Mouse (Mus musculus) adrenal gland, adult 10 weeks (tissue): Measurements from ENCODE around the gene Olfr1288. TPM values are rescaled to one million over a fixed set of nuclear protein-coding genes. Genes with fewer than 3 reads are reported as not detected.

Experiments used
- polyA plus RNA-seq: library from polyadenylated mRNA; stranded (reverse); fragments of 350-450 nt; fragmentation: Illumina TruSeq; extraction: RNeasy Lipid Tissue Mini Kit (QIAGEN cat#74804); gene quantifications from one replicate; pipeline ENCODE4 v1.2.3, GENCODE M21; 2014; ENCODE audit warnings: low read depth, low replicate concordance

Gene Olfr1288
- polyA plus RNA-seq: not detected

GRCm38 (mm10) chr2:111473801-111474200 is at the start of gene Olfr1288:
Gene Olfr1288, plus strand, starts transcription at chr2:111474101.

DNA sequence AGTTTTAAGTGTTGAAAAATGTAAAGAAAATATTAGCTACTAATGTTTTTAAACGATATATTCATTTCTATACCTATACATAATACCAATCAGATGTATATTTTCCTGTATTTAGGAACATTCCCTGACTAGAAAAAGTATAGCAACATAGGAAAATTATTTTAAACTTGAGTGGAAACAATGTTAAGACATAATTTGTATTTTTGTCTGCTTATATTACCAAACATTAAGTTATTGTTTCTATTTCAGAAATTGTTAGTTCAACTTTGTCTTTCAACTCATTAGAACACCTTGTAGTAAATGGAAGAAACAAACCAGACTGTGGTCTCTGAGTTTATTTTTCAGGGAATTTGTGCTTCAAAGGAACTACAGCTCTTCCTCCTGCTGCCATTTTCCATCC is 25.1 kb upstream of the Olfr1288 start, which contains the start of gene Olfr1287:
Gene Olfr1287 (plus strand): TSS at position 301 of the 400 bp plus-strand sequence.

GRCm38 (mm10) chr2:111480519-111480918 is 6.6 kb downstream of the Olfr1288 start, which contains the start of gene Olfr1289:
Gene Olfr1289, plus strand, starts transcription at chr2:111480819.

DNA sequence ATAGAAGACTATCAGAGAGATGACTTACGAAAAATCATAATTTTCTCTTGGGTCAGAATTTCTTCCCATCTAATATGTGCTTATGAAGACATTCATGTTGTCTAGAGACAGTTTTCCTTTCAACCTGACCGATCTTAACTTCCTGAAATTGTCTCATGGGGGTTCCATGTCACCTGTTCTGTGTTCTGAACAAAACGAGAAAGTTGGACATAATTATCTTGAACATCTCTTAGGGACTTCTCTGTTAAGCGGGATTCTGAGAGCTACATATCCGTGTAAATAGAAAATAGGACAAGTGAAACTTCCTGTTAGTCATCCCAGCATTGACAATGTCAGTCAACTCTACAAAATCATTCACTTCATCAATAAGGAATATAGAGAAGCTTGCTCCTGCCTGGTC is 19.8 kb downstream of the Olfr1288 start, which contains the start of gene Olfr1290:
Gene Olfr1290 (minus strand): TSS at position 101 of the 400 bp plus-strand sequence.

GRCm38 (mm10) chr2:111496880-111497279 is 23.0 kb downstream of the Olfr1288 start, which contains the start of gene Olfr1291-ps1:
Gene Olfr1291-ps1, plus strand, starts transcription at chr2:111497180.

DNA sequence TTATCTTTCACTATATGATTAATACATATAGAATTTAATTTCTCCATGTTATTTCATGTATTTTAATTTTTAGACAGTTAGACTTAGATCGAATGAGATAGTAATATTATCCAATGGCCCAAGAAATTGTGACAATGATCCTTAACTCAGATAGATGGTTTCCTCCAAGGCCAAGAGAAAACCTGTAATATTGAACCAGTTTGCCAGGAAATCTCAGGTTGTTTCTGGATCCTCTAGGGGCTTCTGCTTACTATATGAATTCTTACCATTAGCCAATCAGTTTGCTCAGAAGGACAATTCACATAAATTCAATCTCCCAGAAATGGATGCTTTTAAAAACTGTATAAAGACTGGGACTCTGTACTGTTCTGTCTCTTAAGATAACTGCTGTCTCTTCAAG is 51.0 kb downstream of the Olfr1288 start, which contains the start of gene Olfr1293-ps:
Gene Olfr1293-ps (plus strand): TSS at position 301 of the 400 bp plus-strand sequence.

Other genes starting within 250 kb of the Olfr1288 start
- gene 4930430A15Rik, start 244.5 kb upstream of the Olfr1288 start, polyA plus RNA-seq: not detected
- not detected for gene Olfr1275, start 238.8 kb upstream of the Olfr1288 start, polyA plus RNA-seq
- gene Olfr1276, start 219.6 kb upstream of the Olfr1288 start, polyA plus RNA-seq: not detected
- gene Olfr1277, start 200.0 kb upstream of the Olfr1288 start, polyA plus RNA-seq: not detected
- not detected for gene Olfr1278, start 184.0 kb upstream of the Olfr1288 start, polyA plus RNA-seq
- not detected for gene Olfr1279, start 173.5 kb upstream of the Olfr1288 start, polyA plus RNA-seq
- not detected for gene Olfr1280, start 160.1 kb upstream of the Olfr1288 start, polyA plus RNA-seq
- not detected for gene Olfr1281, start 147.6 kb upstream of the Olfr1288 start, polyA plus RNA-seq
- gene Olfr1282, start 138.0 kb upstream of the Olfr1288 start, polyA plus RNA-seq: not detected
- not detected for gene Olfr1283, start 107.3 kb upstream of the Olfr1288 start, polyA plus RNA-seq
- not detected for gene Olfr1284, start 98.6 kb upstream of the Olfr1288 start, polyA plus RNA-seq
- not detected for gene Olfr1286, start 51.0 kb upstream of the Olfr1288 start, polyA plus RNA-seq
- gene Olfr1287, start 25.0 kb upstream of the Olfr1288 start, polyA plus RNA-seq: not detected
- gene Olfr1289, start 6.7 kb downstream of the Olfr1288 start, polyA plus RNA-seq: not detected
- not detected for gene Olfr1290, start 19.7 kb downstream of the Olfr1288 start, polyA plus RNA-seq
- not detected for gene Olfr1291-ps1, start 23.1 kb downstream of the Olfr1288 start, polyA plus RNA-seq
- not detected for gene Olfr1293-ps, start 51.1 kb downstream of the Olfr1288 start, polyA plus RNA-seq
- not detected for gene Olfr1294, start 66.2 kb downstream of the Olfr1288 start, polyA plus RNA-seq
- not detected for gene Olfr1295, start 95.6 kb downstream of the Olfr1288 start, polyA plus RNA-seq
- not detected for gene Olfr1297, start 152.4 kb downstream of the Olfr1288 start, polyA plus RNA-seq
- gene Olfr1298, start 175.1 kb downstream of the Olfr1288 start, polyA plus RNA-seq: not detected
- not detected for gene Olfr1299, start 187.3 kb downstream of the Olfr1288 start, polyA plus RNA-seq